Mouse (Mus musculus) stomach, embryonic 16.5 days (tissue): ENCODE measurements around the gene 1700030K09Rik. TPM values are rescaled to one million over a fixed set of nuclear protein-coding genes. Genes with fewer than 3 reads are reported as not detected.

ENCODE experiments used
- ATAC-seq: fragments of 200-750 bp; cut with Nextera tagmentation; 2 replicates; pipeline ENCODE4 v1.8.0; 2017; ENCODE audit warnings: moderate number of reproducible peaks, moderate TSS enrichment; ENCODE audit not compliant: insufficient read depth, low FRiP score
- H3K27ac ChIP-seq: fragments of 300-500 bp; sonication (generic); 2 replicates; pipeline ENCODE4 v1.5.1; 2014; ENCODE audit warnings: low read length
- H3K27me3 ChIP-seq: fragments of 300-500 bp; sonication (generic); 2 replicates; pipeline ENCODE4 v1.6.1; 2014; ENCODE audit warnings: low read length, control low read depth, mixed read lengths; ENCODE audit not compliant: control insufficient read depth, insufficient read depth
- H3K36me3 ChIP-seq: fragments of 300-500 bp; sonication (generic); 2 replicates; pipeline ENCODE4 v1.6.1; 2014; ENCODE audit warnings: low read length; ENCODE audit not compliant: control insufficient read depth, insufficient read depth
- H3K4me1 ChIP-seq: fragments of 300-500 bp; sonication (generic); 2 replicates; pipeline ENCODE4 v1.6.1; 2014; ENCODE audit warnings: low read length, control low read depth, mixed read lengths; ENCODE audit not compliant: control insufficient read depth, insufficient read depth
- H3K4me2 ChIP-seq: fragments of 300-500 bp; sonication (generic); 2 replicates; pipeline ENCODE4 v1.6.1; 2014; ENCODE audit warnings: low read depth, low read length, mixed read lengths
- H3K4me3 ChIP-seq: fragments of 300-500 bp; sonication (generic); replicated peaks from 2 replicates; pipeline ENCODE4 v1.5.1; 2014; ENCODE audit warnings: mild to moderate bottlenecking, low read length
- H3K9ac ChIP-seq: fragments of 300-500 bp; sonication (generic); 2 replicates; pipeline ENCODE4 v1.6.1; 2014; ENCODE audit warnings: low read length
- H3K9me3 ChIP-seq: fragments of 300-500 bp; sonication (generic); replicated peaks from 2 replicates; pipeline ENCODE4 v1.6.1; 2016; ENCODE audit warnings: low read length, control low read depth; ENCODE audit not compliant: control insufficient read depth
- WGBS: fragments of 180-500 bp; shearing (Covaris S2); extraction: QIAGEN DNeasy Blood & Tissue Kit; methylation state at CpG from one replicate; pipeline ENCODE4 v1.1.7; 2014; 5-methylcytosine and 5-hydroxymethylcytosine counted together
- polyA plus RNA-seq: library from polyadenylated mRNA; unstranded; fragments of >200 nt; fragmentation: Nextera tagmentation; extraction: Ambion mirVana; gene quantifications from 2 replicates; pipeline ENCODE4 v1.2.1, GENCODE M21; 2015

Gene 1700030K09Rik
- polyA plus RNA-seq, 1 experiment from 2014 or later: 13.5 TPM

DNA sequence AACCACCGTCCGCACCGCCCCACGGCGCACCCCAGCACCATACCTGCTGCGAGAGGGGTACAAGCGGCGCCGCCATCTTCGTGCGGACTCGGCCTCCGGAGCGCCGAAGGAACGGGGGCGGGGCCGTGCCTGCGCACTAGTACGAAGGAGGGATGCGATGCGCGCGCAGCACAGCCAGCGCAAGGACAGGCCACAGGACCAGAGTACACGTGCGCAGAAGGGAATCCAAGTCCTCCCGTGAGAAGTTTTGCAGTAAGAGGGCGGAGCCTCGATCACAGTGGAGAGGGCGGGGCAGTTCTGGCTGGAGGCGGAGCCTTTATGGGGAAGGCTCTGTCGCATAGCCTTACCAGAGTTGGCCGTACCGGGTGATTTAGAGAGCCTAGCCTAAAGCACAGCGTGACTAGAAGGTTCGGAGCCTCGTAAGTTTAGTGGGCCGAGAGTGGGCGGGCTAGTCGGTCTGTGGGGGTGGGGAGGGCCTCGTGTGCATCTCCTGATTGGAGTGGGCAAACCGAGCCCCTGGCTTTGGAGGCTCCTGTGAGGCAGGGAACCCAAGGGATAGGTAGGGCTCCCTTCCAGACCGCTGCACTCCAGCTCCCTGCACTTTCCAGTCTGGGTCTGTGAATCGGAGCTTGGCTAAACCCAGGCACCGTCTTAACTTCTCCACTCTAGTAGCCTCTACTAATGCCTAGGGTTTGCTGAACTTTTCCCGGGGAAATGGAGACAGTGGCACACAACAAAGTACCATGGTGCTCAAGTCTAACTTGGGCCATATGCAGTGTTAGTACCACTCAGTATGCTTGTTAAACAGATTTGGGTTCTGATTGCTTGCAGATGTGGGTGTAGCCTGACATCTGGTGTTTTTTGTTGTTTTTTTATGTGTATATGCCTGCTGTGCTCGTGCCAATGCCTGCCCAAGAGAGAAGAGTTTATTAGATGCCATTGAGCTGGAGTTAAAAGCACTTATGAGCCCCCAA is 22.0 kb upstream of the 1700030K09Rik start, which contains the start of gene Eps15l1:
TSS of gene Eps15l1 (minus strand) at position 99 of the 974 bp plus-strand sequence.
- H3K9me3 ChIP-seq: no peaks in the 10 kb centered on the region
- WGBS: under 1% methylated on average over 48 of the region's 48 CpGs
- peak; percentile 98 for ATAC-seq

DNA sequence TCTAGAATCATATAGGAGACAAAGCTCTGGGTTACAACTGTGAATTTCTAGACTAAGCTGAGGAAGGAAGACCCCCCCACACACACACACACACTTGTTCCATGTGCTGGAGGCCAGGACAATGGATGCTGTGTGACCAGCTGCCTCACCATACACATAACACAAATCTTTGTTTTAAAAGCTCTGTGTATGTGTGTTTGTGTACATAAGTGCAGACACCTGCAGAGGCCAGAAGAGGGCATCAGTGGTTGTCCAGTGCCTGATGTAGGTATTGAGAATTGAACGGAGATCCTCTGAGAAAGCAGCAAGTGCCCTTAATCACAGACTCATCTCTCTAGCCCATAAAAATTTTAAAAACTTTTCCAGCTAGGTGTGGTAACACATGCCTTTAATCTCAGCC is 20.8 kb upstream of the 1700030K09Rik start:
- H3K27me3 ChIP-seq: no peaks in the 10 kb centered on the region
- no peak overlapping the region for H3K27ac ChIP-seq
- no peak overlapping the region for H3K4me2 ChIP-seq
- 61% methylated on average over 1 of the region's 1 CpGs for WGBS
- H3K36me3 ChIP-seq: no peaks in the 10 kb centered on the region
- no peak for ATAC-seq
- peaks cover 16% of the 10 kb centered on the region for H3K4me1 ChIP-seq
- H3K9ac ChIP-seq: no peak overlapping the region
- H3K4me3 ChIP-seq: no peak overlapping the region
- H3K9me3 ChIP-seq: no peaks in the 10 kb centered on the region

More for the DNA sequence above, 22.0 kb upstream of the 1700030K09Rik start, which contains the start of gene Eps15l1:
- H3K36me3 ChIP-seq: no peaks in the 10 kb centered on the region
- H3K27me3 ChIP-seq: no peaks in the 10 kb centered on the region
- H3K27ac ChIP-seq: peak within 1 kb of the TSS; percentile 90
- peaks cover 23% of the 10 kb centered on the region for H3K4me1 ChIP-seq
- peak within 1 kb of the TSS; percentile 94 for H3K9ac ChIP-seq
- H3K4me3 ChIP-seq: peak within 1 kb of the TSS; percentile 78
- peak within 1 kb of the TSS; percentile 73 for H3K4me2 ChIP-seq

DNA sequence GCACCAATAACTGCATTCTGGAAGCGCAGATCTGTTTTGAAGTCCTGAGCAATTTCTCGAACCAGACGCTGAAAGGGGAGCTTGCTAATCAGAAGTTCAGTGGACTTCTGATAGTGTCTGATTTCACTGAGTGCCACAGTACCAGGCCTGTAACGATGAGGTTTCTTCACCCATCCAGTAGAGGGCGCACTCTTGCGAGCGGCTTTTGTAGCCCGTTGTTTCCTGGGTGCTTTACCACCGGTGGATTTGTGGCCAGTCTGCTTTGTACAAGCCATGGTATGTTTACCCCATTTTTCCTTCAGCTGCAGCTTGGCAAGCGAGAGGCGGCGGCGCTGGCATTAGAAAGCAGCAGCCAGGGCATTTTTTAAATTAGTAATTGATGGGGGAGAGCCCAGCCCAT is 14.0 kb upstream of the 1700030K09Rik start:
- H3K27ac ChIP-seq: no peak overlapping the region
- no peak for ATAC-seq
- H3K9me3 ChIP-seq: no peaks in the 10 kb centered on the region
- no peaks in the 10 kb centered on the region for H3K27me3 ChIP-seq
- H3K4me2 ChIP-seq: no peak overlapping the region
- 50% methylated on average over 13 of the region's 13 CpGs for WGBS
- H3K4me1 ChIP-seq: no peaks in the 10 kb centered on the region
- no peak overlapping the region for H3K9ac ChIP-seq
- H3K4me3 ChIP-seq: no peak overlapping the region
- no peaks in the 10 kb centered on the region for H3K36me3 ChIP-seq

DNA sequence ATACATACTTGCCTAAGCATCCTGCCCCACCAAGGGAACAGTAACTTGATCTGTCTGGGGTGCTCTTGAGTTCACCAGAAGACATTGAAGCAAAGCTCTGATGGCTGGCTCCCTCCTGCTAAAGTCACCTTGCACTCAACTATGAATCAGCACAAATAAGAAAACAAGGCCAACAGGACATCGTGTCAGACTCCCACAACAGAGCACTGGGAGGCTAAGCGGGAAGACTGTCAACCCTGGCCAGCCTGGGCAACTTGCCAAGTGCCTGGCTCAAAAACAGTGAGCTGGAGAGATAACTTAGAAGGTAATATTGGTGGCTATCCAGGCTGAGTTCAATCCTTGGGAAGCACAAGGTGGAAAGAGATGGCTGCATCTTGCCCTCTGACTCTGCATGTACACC is 8.7 kb upstream of the 1700030K09Rik start:
- Histone ChIP-seq H3K27me3 (no peaks in the 10 kb centered on the region), H3K9me3 (no peaks in the 10 kb centered on the region), H3K27ac (no peak overlapping the region), H3K4me2 (no peak overlapping the region), H3K4me1 (peaks cover 4% of the 10 kb centered on the region), H3K4me3 (no peak overlapping the region), H3K36me3 (no peaks in the 10 kb centered on the region), H3K9ac (no peak overlapping the region)
- ATAC-seq: no peak
- WGBS: 19% methylated on average over 2 of the region's 2 CpGs

DNA sequence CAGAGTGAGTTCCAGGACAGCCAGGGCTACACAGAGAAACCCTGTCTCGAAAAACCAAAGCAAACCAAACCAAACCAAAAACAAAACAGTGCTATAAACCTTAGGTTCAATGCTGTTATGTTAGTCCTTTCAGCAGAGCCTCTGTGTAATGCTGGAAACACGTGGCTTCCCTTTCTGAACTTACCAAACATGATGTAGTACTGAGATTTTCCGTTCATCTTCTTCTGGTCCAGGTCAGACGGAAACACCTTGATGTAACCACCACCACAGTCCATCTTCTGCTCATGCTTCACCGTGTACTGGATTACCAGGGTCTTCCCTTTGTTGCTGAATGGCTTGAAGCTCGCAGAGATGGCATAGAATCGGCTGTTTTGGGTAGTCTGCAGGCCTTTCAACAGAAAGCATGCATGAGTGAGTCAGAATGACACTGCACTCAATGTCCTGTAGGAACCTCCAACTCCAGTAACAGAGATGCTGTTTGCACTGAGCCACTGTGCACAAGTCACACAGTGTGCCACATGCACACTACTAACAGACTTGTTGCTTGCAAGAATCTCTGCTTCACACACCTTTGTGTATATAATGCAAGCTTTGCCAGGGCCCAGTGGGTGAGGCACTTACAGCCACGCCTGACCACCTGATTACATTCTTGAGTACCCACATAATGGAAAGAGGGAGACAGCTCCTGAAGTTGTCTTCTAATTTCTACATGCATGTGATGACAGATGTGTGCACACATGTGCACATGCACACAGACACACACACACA is 5.2 kb upstream of the 1700030K09Rik start:
- Histone ChIP-seq H3K27ac (peak overlapping the region; percentile 60; the same call in 1 of the 2 replicates), H3K9me3 (no peaks in the 10 kb centered on the region), H3K4me1 (peaks cover 7% of the 10 kb centered on the region), H3K4me2 (no peak overlapping the region), H3K9ac (no peak overlapping the region), H3K27me3 (no peaks in the 10 kb centered on the region), H3K4me3 (no peak overlapping the region), H3K36me3 (no peaks in the 10 kb centered on the region)
- ATAC-seq: peak; percentile 65; the same call in 1 of the 2 replicates
- 68% methylated on average over 8 of the region's 8 CpGs for WGBS

DNA sequence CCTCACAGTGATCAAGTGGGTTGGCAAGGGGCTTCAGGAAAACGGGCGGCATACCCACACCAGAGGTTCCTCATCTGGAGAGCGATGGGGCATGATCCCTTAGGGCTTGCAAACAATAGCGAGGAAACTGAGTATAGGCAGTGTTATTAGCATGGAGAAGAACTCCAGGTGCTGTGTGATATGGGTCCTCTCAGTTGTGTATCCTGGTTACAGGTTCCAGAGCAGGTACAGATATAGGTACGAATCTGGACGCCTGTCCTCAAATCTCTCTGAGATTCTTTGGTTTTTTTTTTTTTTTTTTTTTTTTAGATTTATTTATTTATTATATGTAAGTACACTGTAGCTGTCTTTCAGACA is 292 bp downstream of the 1700030K09Rik start:
- peak overlapping the region; percentile 59 for H3K4me2 ChIP-seq
- H3K9me3 ChIP-seq: no peaks in the 10 kb centered on the region
- H3K9ac ChIP-seq: peak overlapping the region; percentile 81
- H3K27me3 ChIP-seq: no peaks in the 10 kb centered on the region
- ATAC-seq: peak; percentile 58; the same call in 1 of the 2 replicates
- H3K36me3 ChIP-seq: no peaks in the 10 kb centered on the region
- peak overlapping the region; percentile 55 for H3K4me3 ChIP-seq
- peak overlapping the region; percentile 53; the same call in 1 of the 2 replicates for H3K27ac ChIP-seq
- 35% methylated on average over 6 of the region's 6 CpGs for WGBS
- peaks cover 7% of the 10 kb centered on the region for H3K4me1 ChIP-seq

DNA sequence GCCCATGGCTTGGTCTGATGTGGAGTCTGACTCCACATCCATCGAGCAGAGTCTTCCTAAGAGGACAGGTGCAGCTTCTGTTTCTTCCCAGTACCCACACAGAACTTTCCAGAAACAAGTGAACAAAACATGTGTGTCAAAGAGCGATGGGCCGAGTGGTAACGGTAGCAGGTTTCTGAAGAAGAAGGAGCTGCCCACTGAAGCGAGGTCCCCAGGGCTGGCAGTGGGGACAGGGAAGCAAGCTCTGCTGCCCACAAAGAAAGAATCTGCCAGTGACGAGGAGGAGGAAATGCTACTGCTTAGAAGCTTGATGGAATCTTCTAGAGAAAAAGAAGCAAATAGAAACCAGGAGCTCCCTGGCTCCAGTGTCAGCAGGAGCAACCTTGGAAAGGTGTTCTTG is 1.4 kb downstream of the 1700030K09Rik start:
- Histone ChIP-seq H3K36me3 (no peaks in the 10 kb centered on the region), H3K27ac (no peak overlapping the region), H3K4me3 (no peak overlapping the region), H3K4me2 (no peak overlapping the region), H3K9me3 (no peaks in the 10 kb centered on the region), H3K27me3 (no peaks in the 10 kb centered on the region), H3K9ac (no peak overlapping the region), H3K4me1 (peaks cover 7% of the 10 kb centered on the region)
- WGBS: 96% methylated on average over 6 of the region's 6 CpGs
- ATAC-seq: no peak

DNA sequence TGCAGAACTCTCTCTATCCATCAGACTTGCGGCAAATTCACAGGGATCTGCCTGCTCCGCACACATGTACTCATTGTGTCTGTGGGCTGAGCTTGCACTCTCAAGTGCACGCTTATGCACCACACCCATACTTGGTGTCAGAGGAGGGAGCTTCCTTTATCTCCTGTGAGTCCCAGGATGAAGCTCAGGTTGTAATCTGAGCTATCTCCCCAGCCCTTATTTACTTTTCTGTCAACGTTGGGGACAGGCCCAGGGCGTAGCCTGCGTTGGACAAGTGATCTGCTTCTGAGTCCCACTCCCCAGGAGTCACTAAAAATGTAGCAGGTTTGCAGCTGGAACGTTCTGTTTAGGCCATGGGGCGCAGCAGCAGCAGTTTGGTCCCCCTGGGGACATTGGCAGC is 7.8 kb downstream of the 1700030K09Rik start:
- Histone ChIP-seq H3K9me3 (no peaks in the 10 kb centered on the region), H3K27ac (no peak overlapping the region), H3K4me1 (no peaks in the 10 kb centered on the region), H3K4me2 (no peak overlapping the region), H3K27me3 (no peaks in the 10 kb centered on the region), H3K4me3 (no peak overlapping the region), H3K9ac (no peak overlapping the region), H3K36me3 (peaks cover 3% of the 10 kb centered on the region; the same call in 1 of the 2 replicates)
- 62% methylated on average over 8 of the region's 8 CpGs for WGBS
- ATAC-seq: no peak

DNA sequence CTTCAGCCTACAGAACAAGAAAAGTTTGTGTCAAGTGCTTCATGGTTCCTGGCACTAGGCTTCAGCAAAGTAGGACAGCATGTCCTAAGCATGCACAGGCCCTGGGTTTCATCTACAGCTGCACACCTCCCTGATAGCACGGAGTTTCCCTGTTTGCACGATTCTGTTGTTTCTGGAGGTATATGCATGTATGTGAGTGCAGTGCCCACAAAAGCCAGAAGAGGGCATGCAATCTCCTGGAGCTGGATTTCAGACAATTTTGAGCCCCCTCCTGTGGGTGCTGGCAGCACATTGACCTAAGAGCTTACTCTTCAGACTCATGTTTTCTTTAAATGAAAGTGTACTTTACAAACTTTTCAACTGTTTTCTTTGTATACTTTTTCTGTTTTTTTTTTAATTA is 10.2 kb downstream of the 1700030K09Rik start:
- Histone ChIP-seq H3K9me3 (no peaks in the 10 kb centered on the region), H3K4me2 (no peak overlapping the region), H3K27me3 (no peaks in the 10 kb centered on the region), H3K4me3 (no peak overlapping the region), H3K4me1 (no peaks in the 10 kb centered on the region), H3K36me3 (peaks cover 6% of the 10 kb centered on the region; the same call in 1 of the 2 replicates), H3K9ac (no peak overlapping the region), H3K27ac (no peak overlapping the region)
- WGBS: 87% methylated on average over 2 of the region's 2 CpGs
- no peak for ATAC-seq
